Mouse (Mus musculus): ENCODE results near the gene Nos2. TPM values are rescaled to one million over a fixed set of nuclear protein-coding genes. Genes with fewer than 3 reads are reported as not detected.

Nos2 gene
- total and polyA plus RNA-seq, 3 experiments = not detected

DNA sequence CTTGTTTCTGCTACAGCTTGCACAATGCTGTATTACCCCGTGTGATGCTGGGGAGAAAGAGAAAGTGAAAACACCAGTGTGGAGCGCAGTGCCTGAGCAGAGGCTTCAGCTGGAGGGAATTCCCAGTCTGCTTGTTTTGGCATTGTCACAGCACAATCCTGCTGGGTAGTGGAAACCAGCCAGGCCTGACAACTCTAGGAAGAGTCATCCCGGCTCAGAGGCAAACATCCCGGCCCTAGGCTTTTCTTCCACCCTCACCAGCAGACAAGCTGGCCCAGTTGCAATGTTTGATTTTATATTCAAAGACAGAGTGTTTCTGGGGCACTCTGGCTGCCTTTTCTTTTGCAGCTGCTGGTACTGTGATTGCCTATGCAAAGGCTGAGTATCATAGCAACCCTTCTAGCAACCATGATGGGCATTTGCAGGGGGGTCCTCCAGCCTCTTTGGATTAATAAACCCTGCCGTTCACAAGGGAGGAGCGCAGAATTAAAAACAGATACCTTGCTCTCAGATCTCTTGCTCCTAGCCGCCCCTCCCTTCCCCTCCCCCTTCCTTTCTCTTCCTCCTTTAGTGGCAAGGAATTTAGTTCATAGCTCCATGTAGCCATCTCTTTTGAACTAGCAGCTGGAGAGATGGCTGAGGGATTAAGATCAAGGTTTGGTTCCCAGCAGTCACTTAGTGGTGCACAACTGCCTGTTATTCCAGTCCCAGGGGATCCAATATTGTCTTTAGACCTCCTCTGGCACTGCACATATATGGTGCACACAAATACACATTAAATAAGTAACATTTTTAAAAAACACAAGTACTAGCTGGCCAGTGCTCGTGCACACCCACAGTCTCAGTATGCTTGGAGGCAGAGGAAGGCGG is 33.2 kb upstream of the Nos2 start:
- Histone ChIP-seq H3K36me3 (ENCODE audit: control insufficient read depth in 1 of 2, insufficient read depth in 2 of 2, low read length in 2 of 2) (no peaks in the 10 kb centered on the region), H3K27ac (ENCODE audit: control insufficient read depth, low read depth, low read length) (no peak overlapping the region), H3K9me3 (replicated peaks; ENCODE audit: insufficient read depth, low read length) (no peaks in the 10 kb centered on the region), H3K27me3 (ENCODE audit: control insufficient read depth in 1 of 2, insufficient read depth in 2 of 2, low read length in 2 of 2) (peaks cover 10 to 22% of the 10 kb centered on the region in 2 experiments), H3K4me3 (ENCODE audit: control insufficient read depth in 1 of 2, insufficient read depth in 1 of 2, low read depth in 2 of 2, low read length in 2 of 2) (no peak overlapping the region), H3K79me2 (ENCODE audit: control insufficient read depth, insufficient read depth, low read length, poor library complexity) (no peaks in the 10 kb centered on the region), H3K4me1 (ENCODE audit: control insufficient read depth in 1 of 2, insufficient read depth in 2 of 2, low read length in 2 of 2) (no peaks in the 10 kb centered on the region), H3K9ac (ENCODE audit: control insufficient read depth, low read depth, low read length, poor library complexity, severe bottlenecking) (no peak overlapping the region)
- no peak for DNase-seq (ENCODE audit: low read depth, low spot score)
- no peak for TF ChIP-seq ZNF384 (IDR thresholded peaks at IDR 0.05; ENCODE audit: low read depth, low read length)

DNA sequence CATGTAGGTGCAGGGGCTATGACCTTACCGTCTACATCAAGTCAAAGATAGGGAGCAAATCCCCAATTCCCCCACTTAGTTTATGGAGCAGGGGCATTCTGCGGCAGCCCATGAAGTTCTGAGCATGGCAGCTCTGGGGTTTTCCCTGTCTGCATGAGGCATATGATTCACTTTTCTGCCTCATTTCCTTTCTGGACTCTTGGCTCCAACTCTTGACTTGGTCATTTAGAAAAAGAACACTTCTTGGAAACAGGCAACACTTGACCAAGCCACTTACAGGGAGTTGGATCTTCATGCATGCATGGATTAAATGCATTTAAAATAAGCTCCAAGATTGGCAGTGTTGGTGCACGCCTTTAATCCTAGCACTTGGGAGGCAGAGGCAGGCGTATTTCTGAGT is 31.4 kb upstream of the Nos2 start:
- Histone ChIP-seq H3K4me1 (ENCODE audit: control insufficient read depth in 1 of 2, insufficient read depth in 2 of 2, low read length in 2 of 2) (no peaks in the 10 kb centered on the region), H3K79me2 (ENCODE audit: control insufficient read depth, insufficient read depth, low read length, poor library complexity) (no peaks in the 10 kb centered on the region), H3K9ac (ENCODE audit: control insufficient read depth, low read depth, low read length, poor library complexity, severe bottlenecking) (no peak overlapping the region), H3K27ac (ENCODE audit: control insufficient read depth, low read depth, low read length) (no peak overlapping the region), H3K4me3 (ENCODE audit: control insufficient read depth in 1 of 2, insufficient read depth in 1 of 2, low read depth in 2 of 2, low read length in 2 of 2) (no peak overlapping the region), H3K9me3 (replicated peaks; ENCODE audit: insufficient read depth, low read length) (no peaks in the 10 kb centered on the region), H3K27me3 (ENCODE audit: control insufficient read depth in 1 of 2, insufficient read depth in 2 of 2, low read length in 2 of 2) (peaks cover 13 to 28% of the 10 kb centered on the region in 2 experiments), H3K36me3 (ENCODE audit: control insufficient read depth in 1 of 2, insufficient read depth in 2 of 2, low read length in 2 of 2) (no peaks in the 10 kb centered on the region)
- DNase-seq (ENCODE audit: low read depth, low spot score) = no peak
- TF ChIP-seq MXI1 (IDR thresholded peaks at IDR 0.05; ENCODE audit: low read depth, low read length) = no peak
- TF ChIP-seq MYB (IDR thresholded peaks at IDR 0.05; ENCODE audit: low read depth, low read length) = no peak
- no peak for TF ChIP-seq ZC3H11A (IDR thresholded peaks at IDR 0.05; ENCODE audit: low read depth, low read length)
- no peak for TF ChIP-seq USF1 (IDR thresholded peaks at IDR 0.05; ENCODE audit: low read depth, low read length)

DNA sequence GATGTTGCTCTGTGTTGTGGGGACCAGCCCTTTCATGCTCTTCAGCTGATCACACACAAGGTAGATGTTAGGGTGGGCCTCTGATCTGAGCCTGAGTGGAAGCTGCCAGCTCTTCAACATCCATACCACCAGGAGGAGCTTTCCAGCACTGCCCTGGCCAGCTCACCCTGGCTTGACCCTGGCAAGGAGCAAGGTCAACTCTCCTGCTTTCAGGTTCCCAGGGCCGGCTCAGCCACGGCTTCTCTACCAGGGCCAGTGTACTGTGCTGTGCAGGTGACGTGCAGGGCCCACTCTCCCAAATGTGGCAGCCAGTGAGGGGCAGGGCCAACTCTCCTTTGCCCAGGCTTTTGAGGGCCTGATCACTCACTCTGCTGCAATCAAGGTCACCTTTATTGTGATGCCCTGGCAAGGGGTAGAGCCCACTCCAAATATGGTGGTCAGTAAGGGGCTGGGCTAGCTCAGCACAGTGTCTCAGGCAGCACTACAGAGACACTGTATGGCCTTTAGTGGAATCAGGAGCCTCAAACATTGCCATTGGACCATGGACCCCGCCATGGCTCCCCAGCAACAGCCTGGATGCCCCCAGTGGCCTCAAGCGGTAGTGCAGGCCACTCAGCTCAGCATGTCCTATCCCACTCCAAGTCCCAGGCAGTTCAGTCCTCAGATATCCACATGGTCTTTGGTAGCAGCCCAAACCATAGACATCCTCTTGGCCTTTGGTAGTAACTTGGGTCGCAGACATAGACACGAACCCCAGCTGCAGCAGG is 24.0 kb upstream of the Nos2 start:
- TF ChIP-seq RAD21 (IDR thresholded peaks at IDR 0.05; ENCODE audit: low read depth, low read length) = peak; percentile 47
- TF ChIP-seq HCFC1 (IDR thresholded peaks at IDR 0.05; ENCODE audit: low read depth, low read length) = no peak
- TF ChIP-seq MAZ (IDR thresholded peaks at IDR 0.05; ENCODE audit: low read depth, low read length) = 0 out of 2 replicates have a peak, but pooled peaks have one; percentile 26
- TF ChIP-seq CTCF (IDR thresholded peaks at IDR 0.05 in 2 of 3, conservative IDR thresholded peaks at IDR 0.05 in 1 of 3; ENCODE audit: control insufficient read depth in 1 of 3, insufficient read depth in 1 of 3, low read depth in 2 of 3, low read length in 3 of 3, poor library complexity in 1 of 3, severe bottlenecking in 1 of 3) = peak; percentile 78 to 99 (median 90)
- no peak for TF ChIP-seq MAFK (IDR thresholded peaks at IDR 0.05; ENCODE audit: borderline replicate concordance, low read depth, low read length)
- TF ChIP-seq SMC3 (IDR thresholded peaks at IDR 0.05; ENCODE audit: low read depth, low read length) = peak; percentile 50
- no peak overlapping the region for H3K27ac ChIP-seq (ENCODE audit: control insufficient read depth, low read depth, low read length)
- H3K9ac ChIP-seq (ENCODE audit: control insufficient read depth, low read depth, low read length, poor library complexity, severe bottlenecking) = no peak overlapping the region
- no peaks in the 10 kb centered on the region for H3K9me3 ChIP-seq (replicated peaks; ENCODE audit: insufficient read depth, low read length)
- no peaks in the 10 kb centered on the region for H3K36me3 ChIP-seq (ENCODE audit: control insufficient read depth in 1 of 2, insufficient read depth in 2 of 2, low read length in 2 of 2)
- H3K4me1 ChIP-seq (ENCODE audit: control insufficient read depth in 1 of 2, insufficient read depth in 2 of 2, low read length in 2 of 2) = no peaks in the 10 kb centered on the region
- H3K27me3 ChIP-seq (ENCODE audit: control insufficient read depth in 1 of 2, insufficient read depth in 2 of 2, low read length in 2 of 2) = peaks cover 8 to 14% of the 10 kb centered on the region in 2 experiments
- H3K79me2 ChIP-seq (ENCODE audit: control insufficient read depth, insufficient read depth, low read length, poor library complexity) = no peaks in the 10 kb centered on the region
- H3K4me3 ChIP-seq (ENCODE audit: control insufficient read depth in 1 of 2, insufficient read depth in 1 of 2, low read depth in 2 of 2, low read length in 2 of 2) = no peak overlapping the region
- peak; percentile 73 for DNase-seq (ENCODE audit: low read depth, low spot score)
